Mouse (Mus musculus): ENCODE measurements at regions not wholly inside any gene's neighbourhood (a gene's known extent, or its start where the extent isn't known, plus 50 kb on each side); places are given as distances from the start of the nearest gene placed in this dataset. TPM values are rescaled to one million over a fixed set of nuclear protein-coding genes. Genes with fewer than 3 reads are reported as not detected.

GRCm38 (mm10) chr16:13487659-13488058 is 180.3 kb downstream of the Parn start:
- Histone ChIP-seq H3K36me3 (ENCODE audit: insufficient read depth, low read length) (no peaks in the 10 kb centered on the region), H3K4me2 (replicated peaks; ENCODE audit: low read depth, low read length) (no peak overlapping the region), H3K9me3 (ENCODE audit: low read length) (0 out of 2 replicates have a peak, but pooled peaks cover 2% of the 10 kb centered on the region), H3K4me1 (ENCODE audit: insufficient read depth, low read length) (no peaks in the 10 kb centered on the region), H3K9ac (replicated peaks; ENCODE audit: low read length) (no peak overlapping the region), H3K27ac (ENCODE audit: low read length) (no peak overlapping the region), H3K27me3 (ENCODE audit: insufficient read depth, low read length) (no peaks in the 10 kb centered on the region), H3K4me3 (ENCODE audit: low read length) (no peak overlapping the region)
- ATAC-seq (ENCODE audit: low FRiP score, low TSS enrichment): no peak
- WGBS: 49% methylated on average over 3 of the region's 3 CpGs

DNA sequence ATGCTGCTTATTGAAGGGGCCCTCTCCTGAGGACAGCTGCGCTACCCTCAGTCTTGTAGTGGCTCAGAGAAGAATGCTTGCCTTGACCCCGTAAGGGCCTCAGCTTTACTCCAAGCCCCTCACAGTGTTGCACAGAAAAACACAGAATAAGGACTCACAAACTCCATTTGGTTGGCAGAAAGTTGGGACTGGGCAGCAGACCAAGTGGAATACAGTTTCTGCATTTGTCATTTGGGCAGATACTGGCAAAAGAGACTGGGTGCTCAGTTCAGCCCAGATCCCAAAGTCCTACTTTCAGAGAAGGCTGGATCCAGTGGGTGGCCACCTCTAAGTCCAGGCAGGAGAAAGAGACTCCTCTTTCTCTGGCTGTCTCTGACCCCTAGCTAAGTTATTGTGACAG is 181.4 kb downstream of the Parn start:
- Histone ChIP-seq H3K27ac (ENCODE audit: low read length) (no peak overlapping the region), H3K36me3 (ENCODE audit: insufficient read depth, low read length) (no peaks in the 10 kb centered on the region), H3K4me2 (replicated peaks; ENCODE audit: low read depth, low read length) (no peak overlapping the region), H3K4me3 (ENCODE audit: low read length) (no peak overlapping the region), H3K9me3 (ENCODE audit: low read length) (0 out of 2 replicates have a peak, but pooled peaks cover 2% of the 10 kb centered on the region), H3K9ac (replicated peaks; ENCODE audit: low read length) (no peak overlapping the region), H3K27me3 (ENCODE audit: insufficient read depth, low read length) (no peaks in the 10 kb centered on the region), H3K4me1 (ENCODE audit: insufficient read depth, low read length) (no peaks in the 10 kb centered on the region)
- no peak for ATAC-seq (ENCODE audit: low FRiP score, low TSS enrichment)
- 89% methylated on average over 2 of the region's 2 CpGs for WGBS

- H3K27ac ChIP-seq (ENCODE audit: low read length): no peak overlapping the region
- no peaks in the 10 kb centered on the region for H3K36me3 ChIP-seq (ENCODE audit: insufficient read depth, low read length)
- H3K4me1 ChIP-seq (ENCODE audit: insufficient read depth, low read length): no peaks in the 10 kb centered on the region
- no peak for ATAC-seq (ENCODE audit: low FRiP score, low TSS enrichment)
- no peak overlapping the region for H3K4me3 ChIP-seq (ENCODE audit: low read length)
- 76% methylated on average over 3 of the region's 3 CpGs for WGBS
- H3K9ac ChIP-seq (replicated peaks; ENCODE audit: low read length): no peak overlapping the region
- H3K4me2 ChIP-seq (replicated peaks; ENCODE audit: low read depth, low read length): no peak overlapping the region
- no peaks in the 10 kb centered on the region for H3K27me3 ChIP-seq (ENCODE audit: insufficient read depth, low read length)
- H3K9me3 ChIP-seq (ENCODE audit: low read length): 0 out of 2 replicates have a peak, but pooled peaks cover 2% of the 10 kb centered on the region
These were observed 187.7 kb downstream of the Parn start for GRCm38 (mm10) chr16:13480221-13480620.

GRCm38 (mm10) chr16:13476653-13477052 is 191.3 kb downstream of the Parn start:
- Histone ChIP-seq H3K9me3 (ENCODE audit: low read length) (no peaks in the 10 kb centered on the region), H3K4me2 (replicated peaks; ENCODE audit: low read depth, low read length) (no peak overlapping the region), H3K9ac (replicated peaks; ENCODE audit: low read length) (no peak overlapping the region), H3K27ac (ENCODE audit: low read length) (no peak overlapping the region), H3K27me3 (ENCODE audit: insufficient read depth, low read length) (no peaks in the 10 kb centered on the region), H3K4me3 (ENCODE audit: low read length) (no peak overlapping the region), H3K4me1 (ENCODE audit: insufficient read depth, low read length) (no peaks in the 10 kb centered on the region), H3K36me3 (ENCODE audit: insufficient read depth, low read length) (no peaks in the 10 kb centered on the region)
- 78% methylated on average over 3 of the region's 3 CpGs for WGBS
- no peak for ATAC-seq (ENCODE audit: low FRiP score, low TSS enrichment)

DNA sequence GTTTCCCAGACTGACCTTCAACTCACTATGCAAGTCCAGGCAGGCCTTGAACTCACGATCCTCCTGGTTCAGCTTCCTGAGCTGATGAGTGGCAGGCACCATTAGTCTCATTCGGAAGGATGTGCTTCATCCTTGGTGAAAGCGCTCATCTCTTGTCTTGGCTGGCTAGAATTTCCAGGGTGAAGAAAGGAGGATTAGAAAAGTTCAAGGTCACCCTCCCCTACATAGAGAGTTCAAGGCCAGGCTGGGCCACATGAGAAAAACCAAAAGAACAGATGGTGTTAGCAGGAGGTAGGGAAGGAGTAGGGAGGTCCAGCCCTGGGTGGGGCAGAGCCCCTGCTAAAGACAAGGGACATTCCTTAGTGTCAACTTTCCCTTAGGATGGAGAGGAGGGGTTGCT is 193.0 kb downstream of the Parn start:
- no peak overlapping the region for H3K27ac ChIP-seq (ENCODE audit: low read length)
- no peak overlapping the region for H3K4me3 ChIP-seq (ENCODE audit: low read length)
- ATAC-seq (ENCODE audit: low FRiP score, low TSS enrichment): no peak
- no peaks in the 10 kb centered on the region for H3K27me3 ChIP-seq (ENCODE audit: insufficient read depth, low read length)
- H3K36me3 ChIP-seq (ENCODE audit: insufficient read depth, low read length): no peaks in the 10 kb centered on the region
- no peaks in the 10 kb centered on the region for H3K4me1 ChIP-seq (ENCODE audit: insufficient read depth, low read length)
- H3K4me2 ChIP-seq (replicated peaks; ENCODE audit: low read depth, low read length): no peak overlapping the region
- no peak overlapping the region for H3K9ac ChIP-seq (replicated peaks; ENCODE audit: low read length)
- WGBS: 76% methylated on average over 3 of the region's 3 CpGs
- no peaks in the 10 kb centered on the region for H3K9me3 ChIP-seq (ENCODE audit: low read length)

- no peaks in the 10 kb centered on the region for H3K36me3 ChIP-seq (ENCODE audit: insufficient read depth, low read length)
- H3K4me1 ChIP-seq (ENCODE audit: insufficient read depth, low read length): no peaks in the 10 kb centered on the region
- H3K27me3 ChIP-seq (ENCODE audit: insufficient read depth, low read length): no peaks in the 10 kb centered on the region
- H3K9ac ChIP-seq (replicated peaks; ENCODE audit: low read length): no peak overlapping the region
- H3K4me3 ChIP-seq (ENCODE audit: low read length): no peak overlapping the region
- no peak for ATAC-seq (ENCODE audit: low FRiP score, low TSS enrichment)
- H3K9me3 ChIP-seq (ENCODE audit: low read length): no peaks in the 10 kb centered on the region
- no peak overlapping the region for H3K4me2 ChIP-seq (replicated peaks; ENCODE audit: low read depth, low read length)
- H3K27ac ChIP-seq (ENCODE audit: low read length): no peak overlapping the region
- 81% methylated on average over 3 of the region's 3 CpGs for WGBS
These were observed 193.7 kb downstream of the Parn start for GRCm38 (mm10) chr16:13474274-13474673.

DNA sequence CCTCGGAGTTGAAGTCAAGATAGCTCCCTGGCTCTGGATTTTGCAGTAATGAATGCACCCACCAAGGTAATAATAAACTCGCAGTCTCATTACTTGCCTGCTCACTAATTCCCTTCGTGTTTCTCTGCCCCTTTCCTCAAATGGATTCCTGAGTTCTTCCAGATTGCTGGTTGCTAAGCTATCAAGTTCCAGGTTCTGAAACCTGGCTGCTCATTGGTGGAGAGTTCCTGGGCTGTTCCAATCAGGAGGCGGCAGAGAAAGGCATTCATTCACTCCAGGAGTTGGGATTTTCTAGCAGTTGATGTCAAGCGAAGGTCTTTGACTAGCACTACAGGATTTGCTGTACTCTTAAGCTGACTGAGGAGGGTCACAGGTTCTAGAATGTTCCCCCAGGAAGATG is 200.8 kb downstream of the Parn start:
- Histone ChIP-seq H3K4me1 (ENCODE audit: insufficient read depth, low read length) (no peaks in the 10 kb centered on the region), H3K27me3 (ENCODE audit: insufficient read depth, low read length) (no peaks in the 10 kb centered on the region), H3K9ac (replicated peaks; ENCODE audit: low read length) (no peak overlapping the region), H3K9me3 (ENCODE audit: low read length) (no peaks in the 10 kb centered on the region), H3K4me3 (ENCODE audit: low read length) (no peak overlapping the region), H3K36me3 (ENCODE audit: insufficient read depth, low read length) (no peaks in the 10 kb centered on the region), H3K27ac (ENCODE audit: low read length) (no peak overlapping the region), H3K4me2 (replicated peaks; ENCODE audit: low read depth, low read length) (no peak overlapping the region)
- 36% methylated on average over 5 of the region's 5 CpGs for WGBS
- peak; percentile 74; the same call in 1 of the 2 replicates for ATAC-seq (ENCODE audit: low FRiP score, low TSS enrichment)

Small RNA genes in the stretch of these regions (microRNA-seq; reads per million reads assigned to microRNA genes)
- gene Mir6365: not detected
